Mouse (Mus musculus) gastrocnemius, adult 2 months (tissue): ENCODE measurements around the gene H2-T24. TPM values are rescaled to one million over a fixed set of nuclear protein-coding genes. Genes with fewer than 3 reads are reported as not detected.
"Not testable (repeated sequence)": the region's sequence is repeated elsewhere in the genome, so short reads cannot be mapped to it uniquely, and the experiment has no call there.

ENCODE experiments used
- DNase-seq: peaks from one replicate; pipeline ENCODE4 v3.0.0; 2022
- H3K27ac ChIP-seq: fragments of 200-600 bp; 2 replicates; pipeline ENCODE4 v1.8.1; 2022; ENCODE audit warnings: mild to moderate bottlenecking
- H3K4me3 ChIP-seq: fragments of 200-600 bp; 2 replicates; pipeline ENCODE4 v1.8.1; 2022; ENCODE audit warnings: mild to moderate bottlenecking, moderate library complexity
- CTCF ChIP-seq: fragments of 200-600 bp; IDR thresholded peaks from 2 replicates; pipeline ENCODE4 v1.8.1; 2022; ENCODE audit warnings: antibody characterized with exemption, mild to moderate bottlenecking, moderate library complexity
- intact Hi-C: fragments of 180-260 bp; cut with DNase I; formaldehyde crosslinking; loops from one replicate; pipeline ENCODE4 v1.15.1; 2025
- total RNA-seq, 2 experiments: library from RNA; stranded (reverse); gene quantifications; 2 replicates each; pipeline ENCODE4 v1.2.3; 2021

Gene H2-T24
- total RNA-seq, 2 experiments from 2014 or later: 2.0 to 2.5 TPM

- Histone ChIP-seq H3K4me3 (peak overlapping the region; percentile 90), H3K27ac (peak overlapping the region; percentile 86)
- peak; percentile 61 for TF ChIP-seq CTCF
- DNase-seq: peak; percentile 41
- intact Hi-C loops: not testable (repeated sequence)
These were observed 11.4 kb upstream of the H2-T24 start for GRCm38 (mm10) chr17:36031583-36032331.

GRCm38 (mm10) chr17:36030703-36031582 is 10.6 kb upstream of the H2-T24 start:
- Histone ChIP-seq H3K27ac (peak overlapping the region; percentile 86), H3K4me3 (peak overlapping the region; percentile 90)
- DNase-seq, intact Hi-C loops: not testable (repeated sequence)

DNA sequence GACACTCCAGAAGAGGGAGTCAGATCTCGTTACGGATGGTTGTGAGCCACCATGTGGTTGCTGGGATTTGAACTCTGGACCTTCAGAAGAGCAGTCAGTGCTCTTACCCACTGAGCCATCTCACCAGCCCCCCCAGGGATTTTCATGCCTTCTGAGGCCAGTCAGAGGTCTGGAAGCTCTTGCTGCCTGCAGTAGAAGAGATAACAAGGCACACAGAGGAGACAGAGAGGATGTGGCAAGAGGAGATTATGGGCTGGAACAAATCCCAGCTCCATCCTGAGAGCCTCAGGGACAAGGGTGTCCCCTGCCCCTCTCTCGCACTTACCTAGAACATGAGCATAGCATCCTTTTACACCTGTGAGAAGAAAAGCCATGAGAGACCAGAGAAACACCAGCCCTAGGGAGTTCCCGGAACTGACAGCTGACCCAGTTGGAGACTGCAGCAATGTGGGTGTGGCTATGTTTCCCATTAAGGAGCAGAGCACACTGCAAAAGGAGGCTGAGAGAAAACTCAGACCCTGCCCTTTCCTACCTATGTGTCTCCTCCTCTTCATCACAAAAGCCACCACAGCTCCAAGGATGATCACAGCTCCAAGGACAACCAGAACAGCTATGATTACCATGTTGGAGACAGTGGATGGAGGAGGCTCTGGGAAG is 9.8 kb upstream of the H2-T24 start:
- intact Hi-C loops, DNase-seq: not testable (repeated sequence)
- Histone ChIP-seq H3K27ac (peak overlapping the region; percentile 40; the same call in 1 of the 2 replicates), H3K4me3 (peak overlapping the region; percentile 90)

DNA sequence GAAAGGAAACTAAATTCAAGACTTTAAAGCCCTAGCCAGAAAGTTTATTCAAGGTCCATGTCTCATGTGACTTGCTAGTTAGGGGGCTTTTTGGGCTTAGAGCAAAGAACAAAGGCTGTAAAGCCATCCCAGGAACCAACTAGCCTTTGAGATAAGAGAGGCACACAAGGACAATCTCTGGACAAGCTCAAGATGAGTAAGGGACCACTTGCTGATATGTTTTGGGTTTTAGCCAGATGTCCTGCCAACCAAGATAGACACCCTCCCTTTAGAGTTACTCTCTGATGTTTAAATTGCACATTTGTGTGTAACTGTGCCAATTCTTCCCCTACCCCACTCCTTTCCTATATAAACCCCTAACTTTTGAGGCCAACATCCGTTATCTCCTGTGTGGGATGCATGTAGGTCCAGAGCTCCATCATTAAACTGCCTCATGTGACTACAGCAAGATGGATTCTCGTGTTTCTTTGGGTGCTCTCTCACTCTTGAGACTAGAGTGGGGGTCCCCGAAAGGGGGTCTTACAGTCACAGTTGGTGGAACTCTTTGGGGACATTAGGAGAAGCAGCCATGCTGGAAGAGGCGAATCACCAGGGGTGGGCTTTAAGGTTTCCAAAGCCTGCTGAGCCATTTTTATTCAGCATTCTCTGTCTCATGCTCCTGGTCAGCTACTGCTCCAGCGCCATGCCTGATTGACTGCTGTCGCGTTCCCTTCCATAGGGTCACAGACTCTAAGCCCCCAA is 8.7 kb upstream of the H2-T24 start:
- TF ChIP-seq CTCF: no peak
- intact Hi-C loops: no loop called here
- H3K27ac ChIP-seq: no peak overlapping the region
- no peak overlapping the region for H3K4me3 ChIP-seq
- DNase-seq: no peak

- H3K27ac ChIP-seq: no peak overlapping the region
- TF ChIP-seq CTCF: no peak
- DNase-seq: no peak
- intact Hi-C loops: no loop called here
- H3K4me3 ChIP-seq: no peak overlapping the region
These were observed 7.3 kb upstream of the H2-T24 start for GRCm38 (mm10) chr17:36027663-36028062.

DNA sequence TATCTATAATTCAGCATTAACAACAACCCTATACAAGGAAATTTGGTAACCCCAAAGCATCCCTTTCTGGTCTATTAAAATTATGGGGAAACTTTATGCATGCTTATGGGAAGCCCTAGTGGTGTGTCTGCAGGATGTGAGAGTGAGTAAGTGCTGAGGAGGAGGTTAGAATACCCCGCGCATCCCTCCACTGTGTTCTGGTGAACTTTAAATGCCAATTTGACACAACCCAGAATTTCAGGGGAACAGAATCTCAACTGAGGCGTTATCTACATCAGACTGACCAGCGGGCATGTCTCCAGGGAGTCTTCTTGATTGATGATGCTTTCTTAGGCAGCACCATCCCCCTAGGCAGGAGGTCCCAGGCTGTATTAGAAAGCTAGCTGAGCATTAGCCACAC is 5.5 kb upstream of the H2-T24 start:
- no peak overlapping the region for H3K4me3 ChIP-seq
- no peak overlapping the region for H3K27ac ChIP-seq
- intact Hi-C loops: no loop called here
- TF ChIP-seq CTCF: no peak
- DNase-seq: no peak

GRCm38 (mm10) chr17:36025197-36025596 is 4.8 kb upstream of the H2-T24 start:
- DNase-seq: no peak
- intact Hi-C loops: no loop called here
- TF ChIP-seq CTCF: no peak
- no peak overlapping the region for H3K4me3 ChIP-seq
- H3K27ac ChIP-seq: peak overlapping the region; percentile 36; the same call in 1 of the 2 replicates

- no peak for TF ChIP-seq CTCF
- H3K27ac ChIP-seq: peak overlapping the region; percentile 86
- peak; percentile 42 for DNase-seq
- H3K4me3 ChIP-seq: peak overlapping the region; percentile 42
- intact Hi-C loops: no loop called here
These were observed 3.6 kb upstream of the H2-T24 start for GRCm38 (mm10) chr17:36023710-36024654.

- DNase-seq: no peak
- intact Hi-C loops: no loop called here
- peak overlapping the region; percentile 86 for H3K27ac ChIP-seq
- no peak overlapping the region for H3K4me3 ChIP-seq
- no peak for TF ChIP-seq CTCF
These were observed 2.6 kb upstream of the H2-T24 start for GRCm38 (mm10) chr17:36022922-36023321.

DNA sequence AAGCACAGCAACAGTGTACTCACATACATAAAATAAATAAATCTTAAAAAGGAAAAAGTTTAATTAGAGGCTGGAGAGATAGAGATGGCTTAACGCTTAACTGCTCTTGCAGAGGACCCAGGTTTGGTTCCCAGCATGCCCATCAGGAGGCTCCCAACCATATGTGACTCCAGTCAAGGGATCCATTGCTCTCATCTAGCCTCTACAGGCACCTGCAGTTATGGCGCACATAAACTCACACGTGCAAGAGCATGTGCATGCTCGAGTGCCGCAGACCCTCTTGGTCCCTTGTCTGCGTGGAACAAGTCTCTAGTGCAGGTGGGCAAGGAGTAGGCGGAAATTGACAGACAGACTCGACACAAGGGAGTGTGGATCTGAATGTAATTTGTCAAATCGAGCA is 1.7 kb upstream of the H2-T24 start:
- DNase-seq: no peak
- intact Hi-C loops: no loop called here
- TF ChIP-seq CTCF: no peak
- H3K4me3 ChIP-seq: no peak overlapping the region
- H3K27ac ChIP-seq: peak overlapping the region; percentile 86; the same call in 1 of the 2 replicates

GRCm38 (mm10) chr17:36021309-36021708 is 949 bp upstream of the H2-T24 start:
- H3K4me3 ChIP-seq: peak overlapping the region; percentile 72
- TF ChIP-seq CTCF: no peak
- intact Hi-C loops: no loop called here

More at GRCm38 (mm10) chr17:36021309-36021708, 949 bp upstream of the H2-T24 start:
- DNase-seq: no peak
- H3K27ac ChIP-seq: peak overlapping the region; percentile 86
